Mouse (Mus musculus) hindbrain, embryonic 15.5 days (tissue): ENCODE results near the gene Gm20388. TPM values are rescaled to one million over a fixed set of nuclear protein-coding genes. Genes with fewer than 3 reads are reported as not detected.

Source experiments
- ATAC-seq: fragments of 200-750 bp; cut with Nextera tagmentation; 2 replicates; pipeline ENCODE4 v1.8.0; 2017; ENCODE audit warnings: low read depth, moderate number of reproducible peaks, moderate TSS enrichment; ENCODE audit not compliant: low FRiP score
- H3K27ac ChIP-seq: fragments of 300-500 bp; sonication (generic); replicated peaks from 2 replicates; pipeline ENCODE4 v1.5.1; 2015; ENCODE audit warnings: mild to moderate bottlenecking, inconsistent platforms
- H3K27me3 ChIP-seq: fragments of 300-500 bp; sonication (generic); 2 replicates; pipeline ENCODE4 v1.6.1; 2015; ENCODE audit warnings: control low read depth, inconsistent platforms
- H3K36me3 ChIP-seq: fragments of 300-500 bp; sonication (generic); 2 replicates; pipeline ENCODE4 v1.6.1; 2015; ENCODE audit warnings: control low read depth, inconsistent platforms
- H3K4me1 ChIP-seq: fragments of 300-500 bp; sonication (generic); replicated peaks from 2 replicates; pipeline ENCODE4 v1.6.1; 2015; ENCODE audit warnings: control low read depth, inconsistent platforms
- H3K4me2 ChIP-seq: fragments of 300-500 bp; sonication (generic); 2 replicates; pipeline ENCODE4 v1.6.1; 2015; ENCODE audit warnings: moderate library complexity, mild to moderate bottlenecking, inconsistent platforms
- H3K4me3 ChIP-seq: fragments of 300-500 bp; sonication (generic); 2 replicates; pipeline ENCODE4 v1.5.1; 2015; ENCODE audit warnings: mild to moderate bottlenecking, inconsistent platforms
- H3K9ac ChIP-seq: fragments of 300-500 bp; sonication (generic); 2 replicates; pipeline ENCODE4 v1.6.1; 2015; ENCODE audit warnings: inconsistent platforms
- H3K9me3 ChIP-seq: fragments of 300-500 bp; sonication (generic); 2 replicates; pipeline ENCODE4 v1.6.1; 2016; ENCODE audit warnings: control low read depth, inconsistent platforms
- WGBS: fragments of 180-500 bp; shearing (Covaris S2); methylation state at CpG from one replicate; pipeline ENCODE4 v1.1.7; 2015; 5-methylcytosine and 5-hydroxymethylcytosine counted together
- polyA plus RNA-seq: library from polyadenylated mRNA; unstranded; fragments of >200 nt; fragmentation: Nextera tagmentation; extraction: Ambion mirVana; gene quantifications from 2 replicates; pipeline ENCODE4 v1.2.1, GENCODE M21; 2015

Gm20388 gene
- polyA plus RNA-seq, 1 experiment from 2014 or later, result 5.4 TPM

GRCm38 (mm10) chr8:120698426-120698825 lies 787.8 kb downstream of the Gm20388 start:
- H3K4me2 ChIP-seq, result no peak overlapping the region
- ATAC-seq, result no peak
- no peaks in the 10 kb centered on the region for H3K27me3 ChIP-seq
- no peak overlapping the region for H3K27ac ChIP-seq
- no peak overlapping the region for H3K4me3 ChIP-seq
- no peaks in the 10 kb centered on the region for H3K9me3 ChIP-seq
- H3K4me1 ChIP-seq, result peaks cover 8% of the 10 kb centered on the region
- H3K9ac ChIP-seq, result no peak overlapping the region
- H3K36me3 ChIP-seq, result no peaks in the 10 kb centered on the region
- WGBS, result 80% methylated on average over 7 of the region's 7 CpGs

- Histone ChIP-seq H3K4me1 (peaks cover 8% of the 10 kb centered on the region), H3K9me3 (no peaks in the 10 kb centered on the region), H3K27me3 (no peaks in the 10 kb centered on the region), H3K36me3 (no peaks in the 10 kb centered on the region), H3K4me2 (no peak overlapping the region), H3K27ac (no peak overlapping the region), H3K4me3 (no peak overlapping the region), H3K9ac (no peak overlapping the region)
- 82% methylated on average over 6 of the region's 6 CpGs for WGBS
- no peak for ATAC-seq
These were observed 788.4 kb downstream of the Gm20388 start for GRCm38 (mm10) chr8:120699079-120699478.

GRCm38 (mm10) chr8:120699565-120699964 lies 788.9 kb downstream of the Gm20388 start:
- no peaks in the 10 kb centered on the region for H3K27me3 ChIP-seq
- ATAC-seq, result no peak
- H3K9me3 ChIP-seq, result no peaks in the 10 kb centered on the region
- WGBS, result 67% methylated on average over 2 of the region's 2 CpGs
- no peak overlapping the region for H3K9ac ChIP-seq
- no peak overlapping the region for H3K27ac ChIP-seq
- peaks cover 8% of the 10 kb centered on the region for H3K4me1 ChIP-seq
- H3K4me2 ChIP-seq, result no peak overlapping the region
- no peaks in the 10 kb centered on the region for H3K36me3 ChIP-seq
- H3K4me3 ChIP-seq, result no peak overlapping the region

GRCm38 (mm10) chr8:120700053-120700452 lies 789.4 kb downstream of the Gm20388 start:
- H3K36me3 ChIP-seq, result no peaks in the 10 kb centered on the region
- H3K4me2 ChIP-seq, result no peak overlapping the region
- no peak for ATAC-seq
- H3K27me3 ChIP-seq, result no peaks in the 10 kb centered on the region
- H3K9ac ChIP-seq, result no peak overlapping the region
- H3K4me1 ChIP-seq, result peaks cover 8% of the 10 kb centered on the region
- H3K27ac ChIP-seq, result no peak overlapping the region
- WGBS, result 92% methylated on average over 4 of the region's 4 CpGs
- H3K9me3 ChIP-seq, result no peaks in the 10 kb centered on the region
- no peak overlapping the region for H3K4me3 ChIP-seq

GRCm38 (mm10) chr8:120701758-120702465 lies 791.3 kb downstream of the Gm20388 start:
- no peaks in the 10 kb centered on the region for H3K36me3 ChIP-seq
- no peaks in the 10 kb centered on the region; the same call in 1 of the 2 replicates for H3K4me1 ChIP-seq
- H3K9me3 ChIP-seq, result no peaks in the 10 kb centered on the region
- WGBS, result 73% methylated on average over 19 of the region's 19 CpGs
- no peaks in the 10 kb centered on the region for H3K27me3 ChIP-seq
- no peak overlapping the region for H3K4me2 ChIP-seq
- no peak for ATAC-seq
- H3K27ac ChIP-seq, result no peak overlapping the region
- no peak overlapping the region for H3K9ac ChIP-seq
- no peak overlapping the region for H3K4me3 ChIP-seq

- no peak for ATAC-seq
- no peaks in the 10 kb centered on the region for H3K36me3 ChIP-seq
- H3K4me1 ChIP-seq, result no peaks in the 10 kb centered on the region
- no peaks in the 10 kb centered on the region for H3K27me3 ChIP-seq
- whole genome bisulfite sequencing, result 61% methylated on average over 9 of the region's 9 CpGs
- H3K9me3 ChIP-seq, result no peaks in the 10 kb centered on the region
- H3K4me3 ChIP-seq, result no peak overlapping the region
- H3K9ac ChIP-seq, result no peak overlapping the region
- no peak overlapping the region for H3K27ac ChIP-seq
- H3K4me2 ChIP-seq, result no peak overlapping the region
These were observed 793.6 kb downstream of the Gm20388 start for GRCm38 (mm10) chr8:120704203-120704602.

GRCm38 (mm10) chr8:120705163-120705562 lies 794.5 kb downstream of the Gm20388 start:
- Histone ChIP-seq H3K9ac (no peak overlapping the region), H3K9me3 (no peaks in the 10 kb centered on the region), H3K27me3 (no peaks in the 10 kb centered on the region), H3K4me2 (no peak overlapping the region), H3K4me1 (no peaks in the 10 kb centered on the region), H3K27ac (no peak overlapping the region), H3K36me3 (no peaks in the 10 kb centered on the region), H3K4me3 (no peak overlapping the region)
- 81% methylated on average over 15 of the region's 15 CpGs for WGBS
- ATAC-seq, result no peak

GRCm38 (mm10) chr8:120706193-120706592 lies 795.6 kb downstream of the Gm20388 start:
- H3K27me3 ChIP-seq, result no peaks in the 10 kb centered on the region
- no peak overlapping the region for H3K27ac ChIP-seq
- whole genome bisulfite sequencing, result 83% methylated on average over 3 of the region's 3 CpGs
- no peaks in the 10 kb centered on the region for H3K9me3 ChIP-seq
- H3K4me1 ChIP-seq, result no peaks in the 10 kb centered on the region
- H3K4me3 ChIP-seq, result no peak overlapping the region
- H3K4me2 ChIP-seq, result no peak overlapping the region
- no peaks in the 10 kb centered on the region for H3K36me3 ChIP-seq
- no peak overlapping the region for H3K9ac ChIP-seq
- ATAC-seq, result no peak

GRCm38 (mm10) chr8:120709176-120709575 lies 798.5 kb downstream of the Gm20388 start:
- Histone ChIP-seq H3K4me2 (no peak overlapping the region), H3K4me1 (no peaks in the 10 kb centered on the region), H3K27ac (no peak overlapping the region), H3K27me3 (no peaks in the 10 kb centered on the region), H3K9me3 (no peaks in the 10 kb centered on the region), H3K36me3 (no peaks in the 10 kb centered on the region), H3K4me3 (no peak overlapping the region), H3K9ac (no peak overlapping the region)
- ATAC-seq, result no peak
- WGBS, result 87% methylated on average over 10 of the region's 10 CpGs

- ATAC-seq, result no peak
- H3K27me3 ChIP-seq, result no peaks in the 10 kb centered on the region
- H3K9ac ChIP-seq, result no peak overlapping the region
- no peaks in the 10 kb centered on the region for H3K9me3 ChIP-seq
- WGBS, result 81% methylated on average over 6 of the region's 6 CpGs
- H3K4me2 ChIP-seq, result no peak overlapping the region
- no peaks in the 10 kb centered on the region for H3K4me1 ChIP-seq
- H3K36me3 ChIP-seq, result no peaks in the 10 kb centered on the region
- no peak overlapping the region for H3K4me3 ChIP-seq
- no peak overlapping the region for H3K27ac ChIP-seq
These were observed 804.6 kb downstream of the Gm20388 start for GRCm38 (mm10) chr8:120715200-120715599.

- no peaks in the 10 kb centered on the region for H3K4me1 ChIP-seq
- no peak for ATAC-seq
These were observed 805.5 kb downstream of the Gm20388 start for GRCm38 (mm10) chr8:120715996-120716680.

GRCm38 (mm10) chr8:120719586-120720236 lies 809.1 kb downstream of the Gm20388 start:
- WGBS, result 78% methylated on average over 19 of the region's 19 CpGs
- Histone ChIP-seq H3K9me3 (no peaks in the 10 kb centered on the region), H3K27me3 (no peaks in the 10 kb centered on the region), H3K36me3 (no peaks in the 10 kb centered on the region), H3K9ac (no peak overlapping the region), H3K4me3 (no peak overlapping the region), H3K4me2 (no peak overlapping the region), H3K4me1 (no peaks in the 10 kb centered on the region), H3K27ac (no peak overlapping the region)
- no peak for ATAC-seq

More at GRCm38 (mm10) chr8:120715996-120716680, 805.5 kb downstream of the Gm20388 start:
- Histone ChIP-seq H3K4me3 (no peak overlapping the region), H3K27ac (no peak overlapping the region), H3K36me3 (no peaks in the 10 kb centered on the region), H3K9me3 (no peaks in the 10 kb centered on the region), H3K4me2 (no peak overlapping the region), H3K27me3 (no peaks in the 10 kb centered on the region), H3K9ac (no peak overlapping the region)
- WGBS, result 85% methylated on average over 15 of the region's 15 CpGs
